Mouse (Mus musculus) ovary, adult 10 weeks (tissue): ENCODE measurements around the gene Car10. TPM values are rescaled to one million over a fixed set of nuclear protein-coding genes. Genes with fewer than 3 reads are reported as not detected.

Experiments
- polyA plus RNA-seq: library from polyadenylated mRNA; stranded (reverse); fragments of 350-450 nt; fragmentation: Illumina TruSeq; extraction: RNeasy Lipid Tissue Mini Kit (QIAGEN cat#74804); gene quantifications from one replicate; pipeline ENCODE4 v1.2.3, GENCODE M21; 2014

The Car10 gene
- polyA plus RNA-seq = 0.54 TPM

GRCm38 (mm10) chr11:93097941-93098828 is at the start of gene Car10:
TSS of gene Car10 (plus strand) at chr11:93098028.

